Mouse (Mus musculus): ENCODE measurements around the gene Sephs2.

The Sephs2 gene

DNA sequence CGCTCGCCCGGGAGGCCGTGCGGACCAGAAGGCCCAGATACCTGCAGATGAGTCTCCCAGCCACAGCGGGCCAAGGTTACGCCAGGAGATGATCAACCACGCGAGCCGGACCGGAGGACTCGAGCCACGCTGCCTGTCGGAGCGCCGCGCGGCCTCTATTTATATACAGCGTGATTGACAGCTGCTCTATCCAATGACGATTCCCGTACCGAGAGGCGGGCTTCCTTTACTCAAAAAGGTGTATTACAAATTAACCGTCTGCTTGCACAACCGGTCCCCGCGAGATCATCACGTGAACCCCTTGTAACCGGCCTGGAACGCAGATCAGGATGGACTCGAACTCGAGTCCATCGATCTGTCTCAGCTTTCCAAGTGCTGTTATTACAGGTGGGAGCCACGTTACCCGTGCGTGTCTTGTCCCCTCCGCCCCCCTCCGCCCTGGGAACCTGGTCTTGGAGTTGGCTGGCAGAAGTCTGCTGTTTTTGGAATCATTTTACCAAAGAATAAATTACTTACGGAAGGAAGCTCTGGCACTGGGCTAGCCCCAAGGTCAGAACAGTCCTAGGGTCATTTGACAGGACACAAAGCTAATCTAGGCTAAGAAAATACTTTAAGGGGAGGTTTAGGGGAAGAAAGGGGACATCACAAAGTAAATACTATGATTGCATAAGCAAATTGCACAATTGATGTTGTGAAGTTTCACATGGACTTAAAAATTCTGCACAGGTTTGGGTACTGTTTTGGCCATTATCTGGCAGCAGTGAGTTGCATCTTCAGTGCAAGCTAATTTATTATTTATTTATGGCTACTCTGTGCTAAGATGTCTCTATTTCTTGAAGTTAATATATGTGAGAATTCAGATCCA lies at the start of gene Sephs2:
TSS of gene Sephs2 (minus strand) at position 131 of the 865 bp plus-strand sequence.
- DNase-seq (ENCODE audit: low spot score), result peak; percentile 94

DNA sequence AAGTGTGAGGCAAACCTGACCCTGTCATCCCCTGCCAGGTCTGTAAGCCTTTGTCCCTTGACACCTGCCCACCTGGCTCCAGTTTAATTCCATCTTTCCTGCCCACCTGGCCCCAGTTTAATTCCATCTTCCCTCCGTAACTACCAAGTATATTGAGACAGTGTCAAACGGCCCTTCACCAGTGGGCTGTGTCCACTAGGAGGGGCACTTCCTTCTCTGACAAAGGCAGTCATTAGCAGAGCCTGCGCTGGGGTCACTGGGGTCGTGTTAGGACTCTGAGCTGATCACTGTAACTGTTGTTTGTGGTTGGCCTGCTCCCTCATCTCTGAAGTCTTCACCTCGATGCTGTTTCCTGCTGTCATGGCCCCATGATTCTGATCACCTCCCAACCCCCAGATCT lies 48.2 kb upstream of the Sephs2 start:
- DNase-seq (ENCODE audit: low spot score), result no peak

DNA sequence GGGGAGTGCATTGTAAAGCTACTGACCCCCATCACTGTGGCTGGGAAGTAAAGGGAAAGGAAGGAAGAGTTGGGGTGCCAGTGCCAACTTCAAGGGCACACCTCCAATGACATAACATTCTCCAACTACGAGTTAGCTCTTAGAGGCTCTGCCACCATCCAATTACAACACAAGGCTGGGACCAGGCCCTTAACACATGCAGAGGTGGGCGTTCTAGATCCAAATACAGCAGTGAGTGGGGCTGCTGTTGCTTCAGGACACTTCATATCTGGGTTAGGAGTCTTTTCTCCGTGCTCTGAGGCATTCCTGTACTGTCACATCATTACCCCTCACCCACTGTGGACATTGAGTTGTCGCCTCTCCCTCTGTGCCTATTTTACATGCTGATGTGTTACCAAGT lies 47.3 kb upstream of the Sephs2 start:
- no peak for DNase-seq (ENCODE audit: low spot score)

DNA sequence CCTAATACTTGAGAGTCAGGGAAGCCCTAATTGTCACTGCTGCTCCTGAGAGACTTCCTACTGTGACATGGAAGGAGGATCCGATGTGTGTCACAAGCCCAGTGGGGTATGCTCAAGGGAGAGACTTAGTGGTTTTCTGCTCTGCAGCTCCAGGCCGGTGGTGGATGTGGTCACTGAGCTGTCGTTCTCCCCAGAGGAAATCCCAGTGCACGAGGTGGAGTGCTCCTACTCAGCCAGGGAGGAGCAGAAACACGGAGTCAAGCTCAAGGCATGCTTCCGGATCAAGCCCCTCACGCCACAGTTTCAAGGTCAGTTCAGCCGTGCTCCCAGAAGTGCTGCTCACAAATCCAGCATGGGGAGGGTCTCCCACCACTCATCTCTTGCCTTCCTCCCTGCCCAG lies 40.1 kb upstream of the Sephs2 start:
- DNase-seq (ENCODE audit: low spot score), result no peak

DNA sequence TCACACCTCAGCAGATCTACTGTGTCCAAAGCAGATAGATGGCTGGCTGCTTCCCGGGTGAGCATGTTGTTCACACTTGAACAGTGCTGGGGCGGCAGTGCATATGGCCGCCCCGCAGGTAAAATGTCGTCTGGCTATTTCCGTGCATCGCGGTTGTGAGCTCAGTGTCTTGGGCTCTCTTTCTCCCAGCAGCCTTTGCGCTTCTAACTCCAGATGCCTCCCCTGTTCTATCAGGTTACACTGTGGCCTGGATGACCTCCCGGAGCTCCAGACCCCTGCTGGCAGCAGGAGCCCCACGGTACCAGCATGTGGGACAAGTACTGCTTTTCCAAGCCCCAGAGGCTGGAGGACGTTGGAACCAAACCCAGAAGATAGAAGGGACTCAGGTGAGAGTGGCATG lies 36.1 kb upstream of the Sephs2 start:
- no peak for DNase-seq (ENCODE audit: low spot score)

DNA sequence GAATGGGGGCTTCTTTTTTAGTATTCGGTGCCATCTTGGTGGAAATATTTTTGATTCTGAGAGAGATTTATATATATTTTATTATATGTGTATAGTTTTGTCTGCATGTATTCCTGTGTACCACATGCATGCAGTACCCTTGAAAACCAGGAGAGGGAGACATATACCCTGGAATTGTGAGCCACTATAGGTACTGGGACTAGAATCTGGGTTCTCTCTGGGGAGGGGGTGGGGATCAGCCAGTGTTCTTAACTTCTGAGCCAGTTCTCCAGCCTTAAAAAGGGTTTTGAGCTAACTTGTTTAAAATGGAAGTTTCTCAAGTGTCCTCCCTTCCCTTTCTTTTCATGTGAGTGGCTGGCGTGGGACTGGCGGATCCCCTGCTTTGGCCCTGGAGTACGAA lies 35.0 kb upstream of the Sephs2 start:
- DNase-seq (ENCODE audit: low spot score), result peak; percentile 31

DNA sequence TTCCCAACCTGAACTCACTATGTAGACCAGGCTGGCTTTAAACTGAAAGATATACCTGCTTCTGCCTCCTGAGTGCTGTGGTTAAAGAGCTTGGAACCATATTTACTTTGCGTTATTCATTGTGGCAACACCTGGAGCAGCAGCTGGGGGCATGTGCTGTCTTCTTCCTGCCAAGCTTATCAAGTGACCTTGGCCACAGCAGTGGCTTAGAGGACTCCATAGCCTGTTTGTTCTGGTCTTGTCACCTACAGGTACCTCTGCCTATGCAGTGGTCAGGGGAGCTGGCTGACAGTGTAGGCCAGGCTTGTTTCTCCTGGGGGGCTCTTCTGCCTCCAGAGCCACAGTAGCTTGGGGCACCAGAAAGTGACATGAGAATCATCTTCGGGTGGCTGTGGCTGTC lies 34.6 kb upstream of the Sephs2 start:
- no peak for DNase-seq (ENCODE audit: low spot score)

DNA sequence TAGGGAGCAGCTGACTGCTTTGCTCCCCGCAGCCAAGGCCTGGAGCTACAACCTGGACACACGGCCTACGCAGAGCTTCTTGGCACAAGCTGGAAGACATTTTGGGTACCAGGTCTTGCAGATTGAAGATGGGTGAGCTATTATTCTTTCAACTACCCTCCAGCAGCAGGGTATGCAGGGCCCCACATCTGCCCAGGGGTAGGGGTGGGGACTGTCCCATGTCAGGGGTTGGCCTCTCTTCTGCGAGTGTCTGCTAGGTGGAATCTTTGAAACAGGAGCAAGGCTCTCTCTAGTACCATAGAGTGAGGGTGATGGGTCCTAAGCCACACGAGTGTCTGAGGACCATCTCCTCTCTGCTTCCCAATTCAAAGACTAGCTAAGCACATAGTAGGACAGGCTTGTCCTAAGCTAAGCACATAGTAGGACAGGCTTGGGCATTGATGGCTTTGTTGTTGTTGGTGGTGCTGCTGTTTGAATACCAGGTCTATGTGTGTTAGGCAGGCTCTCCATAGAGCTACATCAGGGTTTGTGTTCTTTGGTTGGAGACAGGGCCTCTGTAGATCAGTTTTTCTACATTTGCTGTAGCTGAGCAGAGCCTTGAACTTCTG lies 23.8 kb upstream of the Sephs2 start:
- no peak for DNase-seq (ENCODE audit: low spot score)

DNA sequence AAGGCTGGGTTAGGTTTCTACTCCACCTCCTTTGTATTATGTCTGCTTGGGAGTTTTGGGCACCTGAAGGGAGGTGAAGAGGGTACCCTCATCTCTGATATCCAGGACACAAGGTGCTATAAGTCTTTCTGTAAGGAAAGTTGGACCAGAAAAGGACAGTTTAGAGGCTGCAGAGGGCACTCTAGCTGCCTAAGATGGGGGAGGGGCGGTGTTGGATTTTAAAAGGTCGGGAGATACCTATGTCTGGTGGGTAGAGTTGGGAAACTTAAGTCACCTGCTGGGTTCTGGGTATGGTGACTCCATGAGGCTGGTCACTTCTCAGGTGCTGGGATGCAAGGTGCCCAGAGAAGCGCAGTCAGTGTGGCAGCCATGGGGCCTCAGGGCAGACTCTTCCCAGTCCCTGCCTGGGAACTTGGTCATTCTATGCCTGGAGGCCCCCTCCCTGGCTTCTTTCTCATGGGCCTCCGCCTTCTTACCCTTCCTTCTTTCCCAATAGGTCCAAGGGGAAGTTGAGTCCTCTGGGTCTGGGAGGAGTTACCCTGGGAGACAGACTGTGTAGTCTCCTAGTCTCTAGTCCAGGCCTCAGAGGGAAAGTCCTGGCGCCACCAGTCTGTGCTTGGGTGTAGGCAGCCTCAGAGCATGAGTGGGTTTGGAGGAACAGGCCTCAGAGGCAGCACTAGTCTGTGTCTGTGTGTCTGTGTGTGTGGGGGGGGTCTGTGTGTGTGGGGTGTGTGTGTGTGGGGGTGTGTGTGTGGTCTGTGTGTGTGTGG lies 23.1 kb upstream of the Sephs2 start:
- DNase-seq (ENCODE audit: low spot score), result no peak

DNA sequence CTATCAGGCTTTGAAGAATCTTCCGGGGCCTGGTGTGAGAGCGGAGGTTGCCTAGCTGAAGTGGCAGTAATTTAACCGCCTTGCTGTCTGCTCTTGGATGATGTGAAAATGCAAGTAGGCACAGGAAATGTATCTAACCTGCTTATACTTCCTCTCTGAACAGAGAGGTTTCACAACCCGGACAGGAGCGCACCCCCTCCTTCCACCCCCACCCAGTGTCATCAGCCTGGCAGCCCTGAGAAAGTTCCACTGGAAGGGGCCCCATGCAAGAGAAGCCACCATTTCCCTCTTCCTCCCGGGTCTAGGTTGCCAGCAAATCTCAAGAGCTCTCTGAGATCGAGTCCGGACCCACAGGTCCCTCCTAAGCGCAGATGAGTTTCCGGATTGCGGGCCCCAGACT lies 22.2 kb upstream of the Sephs2 start, which contains the start of gene Itgal:
TSS of gene Itgal (plus strand) at position 163 of the 400 bp plus-strand sequence.
- no peak for DNase-seq (ENCODE audit: low spot score)

DNA sequence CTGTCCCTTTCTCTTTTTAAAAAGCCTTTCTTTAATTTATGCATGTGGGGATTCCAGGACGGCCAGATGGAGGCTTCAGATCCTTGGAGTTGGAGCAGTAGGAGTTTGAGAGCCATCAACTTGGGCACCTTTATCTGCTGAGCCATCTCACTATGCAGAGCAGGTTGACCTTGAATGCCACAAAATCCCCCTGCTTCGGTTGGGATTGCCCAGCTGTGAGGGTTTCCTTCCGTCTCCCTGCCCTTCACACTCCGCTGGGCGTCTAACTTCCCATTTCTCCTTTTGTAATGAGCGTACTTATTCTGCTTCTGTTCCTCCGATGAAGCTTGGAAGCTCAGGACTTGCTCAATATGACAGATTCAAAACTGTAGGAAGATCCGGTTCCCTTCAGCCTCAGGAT lies 16.3 kb upstream of the Sephs2 start:
- DNase-seq (ENCODE audit: low spot score), result no peak

DNA sequence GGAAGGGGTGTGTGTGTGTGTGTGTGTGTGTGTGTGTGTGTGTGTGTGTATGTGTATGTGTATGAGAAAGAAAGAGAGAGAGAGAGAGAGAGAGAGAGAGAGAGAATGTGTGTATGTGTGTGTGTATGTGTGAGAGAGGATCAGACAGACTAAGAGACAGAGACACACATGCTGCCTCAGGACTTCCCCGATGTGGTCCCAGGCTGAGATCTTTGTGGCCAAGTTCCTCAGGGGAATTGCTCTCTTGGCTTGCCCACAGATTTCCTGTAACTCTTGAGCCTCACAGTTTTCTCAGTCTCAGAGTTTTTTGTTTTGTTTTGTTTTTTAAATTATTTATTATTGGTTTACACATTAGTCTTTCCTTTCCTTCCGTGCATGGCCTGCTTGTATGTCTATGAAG lies 15.5 kb upstream of the Sephs2 start:
- no peak for DNase-seq (ENCODE audit: low spot score)

DNA sequence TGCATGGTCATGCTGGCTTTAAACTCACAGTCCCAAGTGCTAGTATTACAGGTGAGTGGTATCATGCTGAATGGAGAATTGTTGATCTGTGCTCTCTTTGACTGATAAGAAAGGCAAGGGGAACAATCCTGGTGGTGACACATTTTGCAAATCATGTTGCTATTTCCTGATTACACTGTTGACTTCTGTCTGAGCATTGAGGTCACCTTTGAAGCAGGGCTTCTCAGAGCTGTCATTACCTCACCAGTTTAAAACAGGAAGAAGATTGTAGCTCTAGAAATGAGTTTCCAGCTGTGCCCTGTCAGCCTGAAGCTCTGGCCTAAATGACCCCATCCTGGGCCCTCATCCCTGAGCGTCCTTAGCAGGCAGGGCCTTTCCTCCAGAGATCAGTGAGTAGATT lies 14.1 kb upstream of the Sephs2 start:
- DNase-seq (ENCODE audit: low spot score), result no peak

DNA sequence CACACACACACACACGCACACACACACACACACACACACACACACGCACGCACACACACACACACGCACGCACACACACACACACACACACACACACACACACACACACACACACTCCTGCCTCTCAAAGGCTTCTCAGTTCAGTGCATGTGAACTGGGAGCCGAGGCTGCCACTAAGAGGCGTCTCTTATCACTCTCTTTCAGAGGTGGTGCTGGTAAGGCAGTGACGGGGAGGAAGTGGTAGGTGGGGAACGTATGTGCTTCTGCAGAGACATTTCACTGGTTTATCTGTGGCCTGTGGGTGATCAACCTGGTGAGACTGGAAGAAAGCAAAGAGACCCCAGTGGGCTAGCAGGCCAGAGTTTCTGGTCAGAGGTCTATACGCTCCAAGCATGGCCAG lies 11.3 kb upstream of the Sephs2 start:
- no peak for DNase-seq (ENCODE audit: low spot score)

DNA sequence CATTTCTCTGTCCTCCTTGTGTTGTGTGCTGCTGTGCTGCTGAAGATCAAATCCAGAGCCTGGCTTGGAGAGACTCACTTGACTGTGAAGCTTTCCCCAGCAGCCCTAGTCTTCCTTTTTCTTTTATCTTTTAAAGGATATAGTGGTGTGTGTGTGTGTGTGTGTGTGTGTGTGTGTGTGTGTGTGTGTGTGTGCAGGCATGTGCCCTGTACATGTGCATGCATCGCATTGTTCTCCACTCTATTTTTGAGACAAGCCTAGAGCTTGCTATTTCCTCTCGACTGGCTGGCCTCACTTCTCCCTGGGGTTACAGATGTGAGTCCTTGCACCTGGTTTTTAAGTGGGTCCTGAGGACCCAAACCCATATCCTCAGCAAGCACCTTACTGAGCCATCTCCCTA lies 8.3 kb upstream of the Sephs2 start:
- no peak for DNase-seq (ENCODE audit: low spot score)

DNA sequence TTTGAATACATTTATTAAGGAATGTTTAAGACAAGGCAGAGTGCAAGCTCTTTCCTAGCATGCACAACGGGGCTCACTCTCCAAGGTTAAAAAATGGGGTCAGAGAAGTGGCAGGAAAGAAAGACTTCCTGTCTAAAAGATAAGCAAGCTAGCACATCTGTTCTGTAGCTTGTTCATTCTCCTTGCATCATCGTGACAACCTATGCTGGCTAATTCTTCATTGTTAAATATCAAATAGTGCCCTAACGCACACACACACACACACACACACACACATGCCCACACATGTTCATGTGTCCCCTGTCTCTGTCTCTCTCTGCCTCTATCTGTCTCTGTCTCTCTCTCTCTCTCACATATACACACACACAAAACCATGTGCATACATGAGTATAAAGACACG lies 7.3 kb upstream of the Sephs2 start:
- no peak for DNase-seq (ENCODE audit: low spot score)

DNA sequence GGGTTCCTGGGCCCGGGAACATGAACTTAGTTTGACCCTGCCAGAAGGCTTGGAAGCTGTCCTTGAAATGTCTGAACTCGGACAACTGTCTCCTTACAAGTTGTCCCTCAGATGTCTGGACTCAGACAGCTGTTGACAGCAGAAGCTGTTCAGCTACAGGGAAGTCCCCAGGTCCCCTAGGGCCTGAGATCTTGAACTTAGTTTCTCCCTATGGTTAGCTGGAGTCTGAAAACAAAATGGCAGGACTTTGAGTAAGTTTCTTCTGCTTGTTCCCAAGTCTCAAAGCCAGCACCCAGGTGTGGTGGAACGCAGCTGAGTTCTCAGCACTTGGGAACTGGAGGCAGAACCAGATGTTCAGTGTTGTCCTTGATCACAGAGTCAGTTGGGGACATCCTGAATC lies 6.2 kb upstream of the Sephs2 start:
- no peak for DNase-seq (ENCODE audit: low spot score)

DNA sequence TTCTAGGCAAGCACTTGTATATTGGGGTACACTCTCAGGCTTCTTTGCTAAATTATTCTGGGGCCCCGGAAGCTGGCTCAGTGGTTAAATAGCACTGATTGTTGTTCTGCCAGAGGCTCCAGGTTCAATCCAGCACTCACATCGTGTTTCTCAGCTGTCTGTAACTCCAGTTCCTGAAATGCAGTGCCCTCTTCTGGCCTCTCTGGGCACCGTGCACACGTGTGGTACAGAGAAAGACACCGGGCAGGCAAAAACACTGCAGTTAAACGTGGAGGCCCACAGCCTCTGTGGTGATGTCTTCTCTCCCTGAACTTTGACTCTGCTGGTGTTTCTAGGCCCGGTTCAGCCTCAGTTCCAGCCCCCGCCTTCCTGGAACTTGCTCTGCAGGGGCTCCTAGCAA lies 4.5 kb upstream of the Sephs2 start:
- no peak for DNase-seq (ENCODE audit: low spot score)

DNA sequence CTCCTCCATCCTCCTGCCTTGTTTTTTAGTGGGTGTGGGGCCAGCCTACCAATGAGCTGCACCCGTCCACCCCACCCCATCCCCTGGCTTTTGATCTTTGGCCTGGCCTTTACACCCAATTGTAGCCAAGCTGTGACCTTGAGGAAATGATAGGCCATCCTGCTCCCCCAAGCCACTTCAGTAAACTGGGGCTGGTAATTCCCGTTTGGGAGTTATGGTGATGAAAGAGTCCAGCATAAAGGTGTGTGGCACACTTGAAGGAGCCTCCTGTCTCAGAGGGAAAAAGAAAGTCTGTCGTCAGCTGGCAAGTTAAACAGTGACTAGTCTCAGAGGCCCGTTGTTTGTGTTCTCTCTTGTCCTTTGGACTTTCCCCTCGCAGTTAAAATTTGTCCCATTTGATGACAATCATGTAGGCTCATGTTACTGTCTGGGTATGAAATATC lies 2.7 kb upstream of the Sephs2 start:
- no peak for DNase-seq (ENCODE audit: low spot score)

DNA sequence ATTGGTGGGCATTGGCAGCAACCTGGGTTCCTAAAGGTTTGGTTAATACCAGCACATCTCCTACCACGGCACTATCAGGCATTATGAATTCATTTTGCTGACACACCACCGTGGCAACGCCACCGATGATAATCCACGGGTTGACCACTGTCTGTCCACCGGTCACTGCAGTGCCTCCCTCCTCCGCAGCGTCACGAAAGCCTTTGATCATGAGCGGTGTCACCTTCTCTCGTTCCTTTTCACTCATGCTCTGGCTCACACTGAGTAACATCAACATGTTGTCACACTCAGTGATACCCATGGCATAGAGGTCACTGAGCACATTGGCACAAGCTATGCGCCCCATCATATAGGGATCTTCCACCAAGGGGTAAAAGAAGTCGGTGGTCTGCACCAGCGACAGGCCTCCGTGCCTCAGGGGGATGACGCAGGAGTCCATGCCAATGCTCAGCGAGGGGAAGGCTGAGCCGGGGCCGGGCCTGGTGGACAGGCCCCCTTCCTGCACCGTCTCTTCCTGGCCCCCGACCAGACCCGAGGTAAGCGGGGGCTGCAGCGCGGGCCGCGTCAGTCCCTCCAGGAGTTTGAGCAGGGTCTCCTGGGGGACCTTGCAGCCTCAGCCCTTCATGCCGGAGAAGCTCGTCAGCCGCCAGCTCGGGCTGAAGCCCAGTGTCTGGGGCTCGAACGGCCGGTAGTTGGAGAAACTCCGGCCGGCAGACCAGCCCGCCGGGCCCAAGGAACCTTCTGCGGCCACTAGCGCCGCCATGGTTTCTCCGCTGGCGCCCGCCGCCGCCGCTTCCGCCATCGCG lies 534 bp downstream of the Sephs2 start:
- DNase-seq (ENCODE audit: low spot score), result no peak

DNA sequence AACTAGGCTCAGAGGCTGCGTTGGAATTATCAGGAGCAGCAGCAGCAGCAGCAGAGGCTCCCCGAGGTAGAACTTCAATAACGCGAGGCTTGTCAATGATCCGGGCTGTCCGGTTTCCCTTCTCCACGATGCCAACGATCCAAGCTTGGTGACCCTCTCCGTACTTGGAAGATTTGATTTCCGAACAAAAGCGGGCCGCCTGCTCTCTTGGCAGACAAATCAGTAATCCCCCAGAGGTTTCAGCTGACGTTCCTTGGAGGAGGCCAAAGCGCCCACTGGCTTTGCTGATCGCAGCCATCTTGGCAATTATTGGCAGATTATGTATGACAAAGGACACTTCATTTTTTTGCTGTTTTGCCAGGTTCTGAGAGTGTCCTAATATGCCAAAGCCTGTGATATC lies 1.3 kb downstream of the Sephs2 start:
- DNase-seq (ENCODE audit: low spot score), result no peak

DNA sequence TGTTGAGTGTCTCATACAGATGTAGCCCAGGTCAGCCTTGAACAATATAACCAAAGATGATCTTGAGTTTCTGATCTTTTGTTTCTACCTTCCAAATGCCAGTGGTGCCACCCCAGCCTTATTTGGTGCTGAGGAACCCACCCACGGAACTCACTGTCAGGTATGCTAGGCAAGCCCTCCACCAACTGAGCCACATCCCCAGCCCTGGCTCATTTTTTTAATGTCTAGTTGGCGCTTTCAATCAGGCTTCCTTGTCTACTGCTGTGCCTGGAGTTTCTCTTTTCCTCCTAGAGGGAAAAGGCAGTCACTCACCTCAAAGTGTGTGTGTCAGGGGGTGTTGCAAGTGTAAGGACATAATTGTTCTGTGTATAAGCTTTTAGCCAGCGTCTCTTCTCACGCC lies 2.8 kb downstream of the Sephs2 start:
- no peak for DNase-seq (ENCODE audit: low spot score)

Data from testis, postnatal 14 days (tissue).